Mouse (Mus musculus) erythroblast, embryonic 14.5 days (primary cell): ENCODE measurements around the gene Gamt. TPM values are rescaled to one million over a fixed set of nuclear protein-coding genes. Genes with fewer than 3 reads are reported as not detected.

Experiments
- H3K27me3 ChIP-seq: 2 replicates; pipeline ENCODE4 v1.6.1; 2012; ENCODE audit warnings: inconsistent platforms; ENCODE audit not compliant: control insufficient read depth
- H3K36me3 ChIP-seq: 2 replicates; pipeline ENCODE4 v1.6.1; 2012; ENCODE audit warnings: mild to moderate bottlenecking, inconsistent platforms; ENCODE audit not compliant: control insufficient read depth
- H3K4me1 ChIP-seq: 2 replicates; pipeline ENCODE4 v1.6.1; 2012; ENCODE audit warnings: inconsistent platforms; ENCODE audit not compliant: control insufficient read depth
- H3K4me3 ChIP-seq: replicated peaks from 2 replicates; pipeline ENCODE3; 2012; ENCODE audit warnings: moderate library complexity, mild to moderate bottlenecking, inconsistent platforms
- H3K9me3 ChIP-seq: 2 replicates; pipeline ENCODE4 v1.6.1; 2012; ENCODE audit warnings: low read length, inconsistent platforms, mixed read lengths; ENCODE audit not compliant: control insufficient read depth
- GATA1 ChIP-seq: IDR thresholded peaks from 2 replicates; pipeline ENCODE4 v1.6.1; 2012; ENCODE audit warnings: low read length, inconsistent platforms, mixed read lengths
- TAL1 ChIP-seq: IDR thresholded peaks from 3 replicates; pipeline ENCODE4 v1.6.1; 2012; ENCODE audit warnings: low read length, inconsistent platforms, mixed read lengths
- polyA plus RNA-seq: library from polyadenylated mRNA; stranded (reverse); fragments of >175 nt; gene quantifications from 2 replicates; pipeline ENCODE4 v1.2.3, GENCODE M21; 2012

Gamt gene
- polyA plus RNA-seq, 1 experiment: 0.20 TPM

DNA sequence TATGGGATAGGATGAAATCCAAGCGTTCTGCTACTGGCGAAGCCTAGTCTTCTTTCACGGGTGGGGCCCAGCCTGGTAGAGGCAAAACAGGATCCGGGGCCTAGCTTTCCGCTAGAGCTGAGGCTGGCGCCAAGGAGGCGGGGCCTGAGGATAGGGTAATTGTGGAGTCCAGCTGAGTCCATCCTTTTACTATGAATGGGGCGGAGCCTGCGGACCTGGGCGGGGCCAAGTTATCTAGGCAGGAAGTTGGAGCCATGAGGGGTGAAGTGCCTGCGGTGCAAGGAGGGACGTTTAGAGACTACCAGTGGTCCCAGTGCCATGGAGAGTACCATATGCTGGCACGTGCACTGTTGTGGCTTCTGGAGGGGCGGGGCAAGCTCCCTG lies 765 bp upstream of the Gamt start:
- no peaks in the 10 kb centered on the region for H3K27me3 ChIP-seq
- peak overlapping the region; percentile 65 for H3K4me3 ChIP-seq
- H3K4me1 ChIP-seq: peaks cover 75% of the 10 kb centered on the region
- TF ChIP-seq GATA1: no peak
- no peak for TF ChIP-seq TAL1
- peaks cover 39% of the 10 kb centered on the region for H3K36me3 ChIP-seq
- no peaks in the 10 kb centered on the region for H3K9me3 ChIP-seq

DNA sequence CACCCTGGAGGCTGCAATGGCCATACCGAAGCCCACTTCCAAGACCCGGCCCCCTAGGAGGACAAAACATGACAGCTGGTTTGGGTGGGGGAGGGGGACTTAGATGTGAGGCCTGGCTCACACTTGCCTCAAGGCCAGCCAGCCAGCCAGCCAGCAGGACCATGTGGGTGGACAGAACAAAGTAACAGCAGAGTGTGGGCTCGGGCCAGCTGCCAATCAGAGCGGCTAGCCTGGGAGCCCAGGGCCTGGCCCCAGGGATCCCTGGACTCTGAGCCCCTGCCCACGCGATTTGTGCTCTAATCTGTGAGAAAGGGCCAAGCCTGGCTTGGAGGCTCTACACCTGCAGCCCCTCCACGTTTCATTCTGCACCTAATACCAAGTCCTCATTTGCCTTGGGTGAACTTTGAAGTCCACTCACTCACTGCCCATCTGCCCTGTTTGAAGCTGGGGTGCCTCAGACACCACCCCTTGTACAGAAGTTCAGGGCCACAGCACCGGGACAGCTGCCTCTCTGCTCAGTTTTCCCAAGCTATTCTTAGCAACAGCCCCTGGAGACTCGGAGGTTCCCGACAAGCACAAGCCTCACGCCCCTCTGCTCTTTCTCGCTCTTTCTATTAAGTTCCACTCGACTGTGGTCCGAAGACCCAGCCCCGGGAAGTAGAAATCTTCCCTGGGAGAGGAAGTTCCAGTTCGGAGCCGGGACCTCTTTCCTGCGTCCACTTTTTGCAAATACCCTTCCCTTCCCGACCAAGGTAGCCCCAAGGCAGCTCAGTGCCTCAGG lies 761 bp downstream of the Gamt start:
- Histone ChIP-seq H3K27me3 (no peaks in the 10 kb centered on the region), H3K4me1 (peaks cover 71% of the 10 kb centered on the region), H3K4me3 (peak overlapping the region; percentile 65), H3K36me3 (peaks cover 48% of the 10 kb centered on the region), H3K9me3 (no peaks in the 10 kb centered on the region)
- no peak for TF ChIP-seq GATA1
- no peak for TF ChIP-seq TAL1

DNA sequence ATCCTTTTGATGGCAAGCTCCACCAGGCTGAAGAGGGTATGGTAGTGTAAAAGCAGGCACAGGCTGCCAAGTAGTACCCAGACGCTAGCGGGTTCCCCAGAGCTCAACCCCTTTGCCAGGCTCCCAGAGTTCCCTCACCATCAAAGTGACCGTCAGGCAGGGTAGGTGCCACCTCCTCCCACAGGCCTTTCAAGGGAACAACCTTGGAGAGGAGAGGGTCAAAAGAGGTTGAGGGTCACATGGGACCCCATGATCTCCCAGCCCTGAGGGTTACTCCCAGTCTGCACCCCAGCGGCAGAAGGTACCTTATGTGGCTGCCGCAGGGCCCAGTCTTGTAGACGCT lies 1.4 kb downstream of the Gamt start:
- H3K4me1 ChIP-seq: peaks cover 74% of the 10 kb centered on the region
- no peak for TF ChIP-seq TAL1
- TF ChIP-seq GATA1: no peak
- peak overlapping the region; percentile 19 for H3K4me3 ChIP-seq
- H3K9me3 ChIP-seq: no peaks in the 10 kb centered on the region
- H3K27me3 ChIP-seq: no peaks in the 10 kb centered on the region
- peaks cover 54% of the 10 kb centered on the region for H3K36me3 ChIP-seq

DNA sequence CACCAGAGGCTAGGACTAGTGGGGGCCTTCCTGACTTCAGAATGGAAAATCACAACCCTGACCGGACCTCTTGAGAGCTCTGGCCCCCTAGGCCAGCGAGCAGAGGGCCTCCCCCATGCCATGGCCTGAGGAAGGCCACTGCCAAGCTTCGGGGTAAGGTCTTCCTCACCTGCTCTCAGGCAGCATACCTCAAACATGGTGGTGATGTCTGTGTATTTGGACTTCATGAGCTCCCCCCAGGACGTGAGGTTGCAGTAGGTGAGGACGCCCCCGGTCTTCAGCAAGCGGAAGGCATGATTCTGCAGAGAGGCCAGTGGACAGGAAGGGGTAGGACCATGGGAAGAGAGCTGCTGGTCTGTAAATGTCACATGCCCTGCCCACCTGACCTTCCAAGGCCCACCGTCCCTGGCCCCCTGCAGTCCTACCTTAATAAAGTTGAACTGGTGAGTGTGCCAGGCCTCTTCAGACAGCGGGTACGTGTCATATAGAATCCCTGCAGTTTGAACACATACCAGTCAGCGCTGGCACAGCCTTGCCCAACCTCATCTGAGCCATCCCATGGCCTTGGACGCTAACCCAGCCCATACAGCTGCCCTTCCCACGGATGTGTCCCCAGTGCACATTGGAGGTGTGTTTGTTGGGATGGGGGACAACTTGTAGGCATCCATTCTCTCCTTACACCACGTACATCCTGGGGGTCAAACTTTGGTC lies 1.9 kb downstream of the Gamt start:
- TF ChIP-seq GATA1: no peak
- no peaks in the 10 kb centered on the region for H3K27me3 ChIP-seq
- peaks cover 59% of the 10 kb centered on the region for H3K36me3 ChIP-seq
- no peaks in the 10 kb centered on the region for H3K9me3 ChIP-seq
- H3K4me3 ChIP-seq: peak overlapping the region; percentile 19
- H3K4me1 ChIP-seq: peaks cover 72% of the 10 kb centered on the region

DNA sequence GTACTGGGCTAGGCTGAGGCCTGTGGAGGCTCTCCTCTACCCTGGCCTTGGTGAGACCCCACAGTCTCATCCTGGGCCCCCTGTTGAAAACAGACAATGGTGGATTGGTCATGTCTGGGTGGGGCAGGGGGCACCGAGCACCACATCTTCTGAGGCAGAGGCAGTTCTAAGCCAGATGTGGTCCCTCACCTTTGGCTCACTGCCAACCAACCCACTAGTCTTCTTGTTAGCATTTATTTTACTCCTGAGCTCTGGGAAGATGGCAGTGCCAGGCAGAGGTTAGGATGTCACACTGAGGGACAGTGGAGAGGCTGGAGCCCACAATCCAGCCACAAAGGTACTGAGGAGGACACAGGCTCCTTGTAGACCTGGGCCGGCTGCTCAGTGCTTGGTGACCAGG lies 2.9 kb downstream of the Gamt start:
- TF ChIP-seq TAL1 (no peak), GATA1 (no peak)
- Histone ChIP-seq H3K27me3 (no peaks in the 10 kb centered on the region), H3K9me3 (no peaks in the 10 kb centered on the region), H3K4me1 (peaks cover 69% of the 10 kb centered on the region), H3K36me3 (peaks cover 67% of the 10 kb centered on the region), H3K4me3 (no peak overlapping the region)

DNA sequence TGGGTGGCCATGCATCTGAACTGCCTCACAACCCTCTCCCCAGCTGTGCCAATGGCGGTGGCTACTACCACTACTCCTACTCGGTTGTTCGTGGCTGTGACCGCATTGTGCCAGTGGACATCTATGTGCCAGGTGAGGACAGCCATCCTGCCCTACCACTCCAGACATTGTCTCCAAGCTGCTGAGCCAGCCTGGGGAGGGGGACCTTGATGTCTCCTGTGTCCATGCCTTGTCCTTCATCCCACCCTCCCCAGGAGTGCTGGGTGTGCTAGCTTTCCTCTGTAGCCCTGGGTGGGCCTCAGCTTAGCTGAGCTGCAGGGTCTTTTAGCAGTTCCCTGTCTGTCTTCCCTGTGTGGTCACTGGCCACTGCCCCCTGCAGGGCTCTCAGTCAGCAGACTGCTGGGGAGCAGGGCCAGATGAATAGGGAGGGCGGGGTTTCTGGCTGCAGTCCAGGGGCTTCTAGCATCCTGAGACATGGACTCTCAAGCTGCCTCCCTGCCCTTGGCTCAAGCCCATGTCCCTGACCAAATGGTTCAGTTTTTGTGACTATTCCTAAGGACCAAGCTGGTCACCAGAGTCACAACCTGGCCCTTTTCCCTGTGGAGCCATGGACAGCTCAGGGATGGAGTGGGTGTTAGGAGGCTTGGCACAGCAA lies 4.8 kb downstream of the Gamt start:
- Histone ChIP-seq H3K36me3 (peaks cover 86% of the 10 kb centered on the region), H3K4me3 (no peak overlapping the region), H3K4me1 (peaks cover 63% of the 10 kb centered on the region), H3K27me3 (no peaks in the 10 kb centered on the region), H3K9me3 (no peaks in the 10 kb centered on the region)
- TF ChIP-seq GATA1 (no peak), TAL1 (no peak)

DNA sequence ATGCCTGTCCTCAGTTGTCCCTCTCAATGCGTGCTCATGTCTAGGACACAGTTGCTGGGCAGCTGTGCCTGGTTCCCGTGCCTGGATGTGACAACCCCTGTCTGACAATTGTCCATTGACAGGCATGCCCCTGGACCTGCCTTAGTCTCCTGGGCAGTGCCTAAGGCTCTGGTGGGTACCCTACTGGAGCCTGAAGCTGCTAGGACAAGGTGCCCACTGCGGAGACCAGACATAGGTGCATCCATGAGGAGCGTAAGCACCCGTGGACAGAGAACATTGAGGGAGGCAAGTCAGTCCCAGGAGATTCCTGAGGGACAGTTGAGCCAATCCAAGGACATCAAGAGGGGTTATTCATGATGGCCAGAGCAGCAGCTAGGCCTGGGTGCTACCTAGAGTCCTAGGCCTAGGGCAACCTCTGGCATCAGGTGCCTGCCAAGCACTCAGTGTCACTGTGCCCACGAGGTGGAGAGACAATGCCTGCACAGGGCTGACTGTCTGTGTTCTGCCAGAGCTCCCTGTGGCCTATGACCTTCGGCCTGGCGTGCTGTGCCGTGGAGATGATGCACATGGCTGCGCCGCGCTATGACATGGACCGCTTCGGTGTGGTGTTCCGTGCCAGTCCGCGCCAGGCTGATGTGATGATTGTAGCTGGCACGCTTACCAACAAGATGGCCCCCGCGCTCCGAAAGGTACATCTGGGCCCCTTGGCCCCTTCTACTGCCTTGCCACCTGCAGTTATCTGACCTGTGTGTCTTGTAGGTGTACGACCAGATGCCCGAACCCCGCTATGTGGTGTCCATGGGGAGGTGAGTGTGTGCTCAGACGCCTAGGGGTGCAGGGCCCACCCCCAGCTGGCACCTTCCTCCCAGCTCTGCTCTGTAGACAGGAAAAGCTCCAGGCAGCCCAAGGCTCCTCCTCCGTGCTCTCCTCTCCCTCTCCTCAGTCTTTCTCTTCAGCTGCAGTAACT lies 6.2 kb downstream of the Gamt start:
- H3K4me1 ChIP-seq: peaks cover 63% of the 10 kb centered on the region
- TF ChIP-seq TAL1: no peak
- no peak for TF ChIP-seq GATA1
- H3K36me3 ChIP-seq: peaks cover 90% of the 10 kb centered on the region
- H3K4me3 ChIP-seq: no peak overlapping the region
- no peaks in the 10 kb centered on the region for H3K27me3 ChIP-seq
- H3K9me3 ChIP-seq: no peaks in the 10 kb centered on the region

DNA sequence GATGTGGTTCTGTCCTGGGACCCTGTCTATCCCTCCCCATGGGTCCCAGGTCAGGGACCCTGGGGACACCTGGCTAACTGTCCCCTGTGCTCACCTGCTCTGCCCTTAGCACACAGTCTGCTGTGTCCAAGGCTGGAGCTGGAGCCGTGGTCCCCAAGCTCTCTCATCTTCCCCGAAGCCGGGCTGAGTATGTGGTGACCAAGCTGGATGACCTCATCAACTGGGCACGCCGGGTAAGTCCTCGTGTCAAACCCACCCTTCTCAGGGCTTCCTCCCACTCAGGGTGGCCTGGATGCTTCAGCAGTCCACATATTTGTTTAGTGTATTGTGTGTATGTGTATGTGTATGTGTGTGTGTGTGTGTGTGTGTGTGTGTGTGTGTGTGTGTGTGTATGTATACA lies 7.3 kb downstream of the Gamt start:
- H3K4me3 ChIP-seq: no peak overlapping the region
- H3K36me3 ChIP-seq: peaks cover 79% of the 10 kb centered on the region
- no peaks in the 10 kb centered on the region for H3K9me3 ChIP-seq
- TF ChIP-seq GATA1 (no peak), TAL1 (no peak)
- H3K4me1 ChIP-seq: peaks cover 60% of the 10 kb centered on the region
- no peaks in the 10 kb centered on the region for H3K27me3 ChIP-seq
